Mouse (Mus musculus) neural tube, embryonic 14.5 days (tissue): ENCODE results near the gene Sdk1. TPM values are rescaled to one million over a fixed set of nuclear protein-coding genes. Genes with fewer than 3 reads are reported as not detected.

Source experiments
- ATAC-seq: fragments of 200-750 bp; cut with Nextera tagmentation; 2 replicates; pipeline ENCODE4 v1.8.0; 2017; ENCODE audit warnings: low read depth, mild to moderate bottlenecking, moderate TSS enrichment, moderate library complexity
- H3K27ac ChIP-seq: fragments of 300-500 bp; sonication (generic); 2 replicates; pipeline ENCODE4 v1.5.1; 2014; ENCODE audit warnings: low read depth, mild to moderate bottlenecking, control low read depth, low read length, moderate library complexity, mixed read lengths
- H3K27me3 ChIP-seq: fragments of 300-500 bp; sonication (generic); 2 replicates; pipeline ENCODE4 v1.6.1; 2014; ENCODE audit warnings: low read length; ENCODE audit not compliant: control insufficient read depth, insufficient read depth
- H3K36me3 ChIP-seq: fragments of 300-500 bp; sonication (generic); 2 replicates; pipeline ENCODE4 v1.6.1; 2014; ENCODE audit warnings: low read length, mixed read lengths; ENCODE audit not compliant: control insufficient read depth, insufficient read depth
- H3K4me1 ChIP-seq: fragments of 300-500 bp; sonication (generic); 2 replicates; pipeline ENCODE4 v1.6.1; 2014; ENCODE audit warnings: low read length; ENCODE audit not compliant: control insufficient read depth, insufficient read depth
- H3K4me2 ChIP-seq: fragments of 300-500 bp; sonication (generic); 2 replicates; pipeline ENCODE4 v1.6.1; 2014; ENCODE audit warnings: mild to moderate bottlenecking, low read depth, low read length, control low read depth
- H3K4me3 ChIP-seq: fragments of 300-500 bp; sonication (generic); 2 replicates; pipeline ENCODE4 v1.5.1; 2014; ENCODE audit warnings: low read depth, low read length, control low read depth, mixed read lengths
- H3K9ac ChIP-seq: fragments of 300-500 bp; sonication (generic); replicated peaks from 2 replicates; pipeline ENCODE4 v1.6.1; 2014; ENCODE audit warnings: low read depth, mild to moderate bottlenecking, control low read depth, low read length, mixed read lengths
- H3K9me3 ChIP-seq: fragments of 300-500 bp; sonication (generic); 2 replicates; pipeline ENCODE4 v1.6.1; 2016; ENCODE audit warnings: low read length; ENCODE audit not compliant: control insufficient read depth
- WGBS: fragments of 180-500 bp; shearing (Covaris S2); extraction: QIAGEN DNeasy Blood & Tissue Kit; methylation state at CpG from one replicate; pipeline ENCODE4 v1.1.7; 2014; 5-methylcytosine and 5-hydroxymethylcytosine counted together
- polyA plus RNA-seq: library from polyadenylated mRNA; unstranded; fragments of >200 nt; fragmentation: Nextera tagmentation; extraction: Ambion mirVana; gene quantifications from 2 replicates; pipeline ENCODE4 v1.2.1, GENCODE M21; 2014

Gene Sdk1
- polyA plus RNA-seq, 1 experiment from 2014 or later: 3.1 TPM

- WGBS: 50% methylated on average over 11 of the region's 11 CpGs
- 0 out of 2 replicates have a peak, but pooled peaks cover 3% of the 10 kb centered on the region for H3K9me3 ChIP-seq
- H3K27me3 ChIP-seq: no peaks in the 10 kb centered on the region
Observed at GRCm38 (mm10) chr5:142107434-142107833, 866.1 kb downstream of the Sdk1 start.

GRCm38 (mm10) chr5:142111989-142112388 lies 870.7 kb downstream of the Sdk1 start:
- WGBS: 87% methylated on average over 6 of the region's 6 CpGs
- 0 out of 2 replicates have a peak, but pooled peaks cover 3% of the 10 kb centered on the region for H3K9me3 ChIP-seq
- no peak overlapping the region for H3K4me2 ChIP-seq
- H3K9ac ChIP-seq: no peak overlapping the region
- H3K4me1 ChIP-seq: no peaks in the 10 kb centered on the region
- H3K4me3 ChIP-seq: no peak overlapping the region
- H3K27me3 ChIP-seq: no peaks in the 10 kb centered on the region
- no peak overlapping the region for H3K27ac ChIP-seq
- no peaks in the 10 kb centered on the region for H3K36me3 ChIP-seq
- no peak for ATAC-seq

More at GRCm38 (mm10) chr5:142107434-142107833, 866.1 kb downstream of the Sdk1 start:
- no peak overlapping the region for H3K4me2 ChIP-seq
- H3K4me3 ChIP-seq: no peak overlapping the region
- H3K9ac ChIP-seq: no peak overlapping the region
- ATAC-seq: no peak
- peak overlapping the region; percentile 19; the same call in 1 of the 2 replicates for H3K27ac ChIP-seq
- no peaks in the 10 kb centered on the region for H3K4me1 ChIP-seq
- H3K36me3 ChIP-seq: no peaks in the 10 kb centered on the region

- no peaks in the 10 kb centered on the region for H3K36me3 ChIP-seq
- no peak overlapping the region for H3K4me2 ChIP-seq
- H3K4me1 ChIP-seq: no peaks in the 10 kb centered on the region
- no peaks in the 10 kb centered on the region for H3K27me3 ChIP-seq
- H3K4me3 ChIP-seq: no peak overlapping the region
- no peak overlapping the region for H3K27ac ChIP-seq
- WGBS: 21% methylated on average over 18 of the region's 18 CpGs
- peak; percentile 63 for ATAC-seq
- 0 out of 2 replicates have a peak, but pooled peaks cover 3% of the 10 kb centered on the region for H3K9me3 ChIP-seq
- no peak overlapping the region for H3K9ac ChIP-seq
Observed at GRCm38 (mm10) chr5:142113210-142114175, 872.2 kb downstream of the Sdk1 start.

- WGBS: 41% methylated on average over 4 of the region's 4 CpGs
- ATAC-seq: no peak; the same call in 1 of the 2 replicates
Observed at GRCm38 (mm10) chr5:142127779-142128178, 886.5 kb downstream of the Sdk1 start.

GRCm38 (mm10) chr5:142128181-142128611 lies 886.9 kb downstream of the Sdk1 start:
- peak; percentile 54; the same call in 1 of the 2 replicates for ATAC-seq
- Histone ChIP-seq H3K9me3 (peaks cover 3% of the 10 kb centered on the region; the same call in 1 of the 2 replicates), H3K36me3 (no peaks in the 10 kb centered on the region), H3K9ac (no peak overlapping the region), H3K4me3 (no peak overlapping the region), H3K27ac (no peak overlapping the region), H3K4me1 (no peaks in the 10 kb centered on the region), H3K4me2 (no peak overlapping the region), H3K27me3 (no peaks in the 10 kb centered on the region)
- 25% methylated on average over 5 of the region's 5 CpGs for WGBS

More at GRCm38 (mm10) chr5:142127779-142128178, 886.5 kb downstream of the Sdk1 start:
- H3K36me3 ChIP-seq: no peaks in the 10 kb centered on the region
- H3K27me3 ChIP-seq: no peaks in the 10 kb centered on the region
- H3K27ac ChIP-seq: no peak overlapping the region
- H3K4me2 ChIP-seq: no peak overlapping the region
- no peaks in the 10 kb centered on the region for H3K4me1 ChIP-seq
- no peak overlapping the region for H3K9ac ChIP-seq
- peaks cover 3% of the 10 kb centered on the region; the same call in 1 of the 2 replicates for H3K9me3 ChIP-seq
- H3K4me3 ChIP-seq: no peak overlapping the region

- Histone ChIP-seq H3K4me2 (no peak overlapping the region), H3K36me3 (no peaks in the 10 kb centered on the region), H3K9me3 (no peaks in the 10 kb centered on the region), H3K27me3 (no peaks in the 10 kb centered on the region), H3K9ac (no peak overlapping the region), H3K27ac (no peak overlapping the region), H3K4me1 (peaks cover 1% of the 10 kb centered on the region; the same call in 1 of the 2 replicates), H3K4me3 (no peak overlapping the region)
- no peak for ATAC-seq
- 4% methylated on average over 2 of the region's 2 CpGs for WGBS
Observed at GRCm38 (mm10) chr5:142130004-142130403, 888.7 kb downstream of the Sdk1 start.

- Histone ChIP-seq H3K27ac (no peak overlapping the region), H3K4me3 (no peak overlapping the region), H3K9me3 (no peaks in the 10 kb centered on the region), H3K27me3 (no peaks in the 10 kb centered on the region), H3K4me1 (peaks cover 4% of the 10 kb centered on the region; the same call in 1 of the 2 replicates), H3K9ac (no peak overlapping the region), H3K36me3 (no peaks in the 10 kb centered on the region), H3K4me2 (no peak overlapping the region)
- ATAC-seq: no peak
- 72% methylated on average over 7 of the region's 7 CpGs for WGBS
Observed at GRCm38 (mm10) chr5:142139978-142140377, 898.7 kb downstream of the Sdk1 start.

- no peaks in the 10 kb centered on the region for H3K27me3 ChIP-seq
- H3K4me2 ChIP-seq: no peak overlapping the region
- H3K36me3 ChIP-seq: no peaks in the 10 kb centered on the region
- no peaks in the 10 kb centered on the region for H3K4me1 ChIP-seq
- ATAC-seq: no peak
- no peak overlapping the region for H3K4me3 ChIP-seq
- no peak overlapping the region for H3K9ac ChIP-seq
- 83% methylated on average over 8 of the region's 8 CpGs for WGBS
- H3K9me3 ChIP-seq: no peaks in the 10 kb centered on the region
- no peak overlapping the region for H3K27ac ChIP-seq
Observed at GRCm38 (mm10) chr5:142149594-142149993, 908.3 kb downstream of the Sdk1 start.

GRCm38 (mm10) chr5:142150756-142151155 lies 909.5 kb downstream of the Sdk1 start:
- Histone ChIP-seq H3K9ac (no peak overlapping the region), H3K4me2 (no peak overlapping the region), H3K4me3 (no peak overlapping the region), H3K36me3 (no peaks in the 10 kb centered on the region), H3K27ac (no peak overlapping the region), H3K9me3 (no peaks in the 10 kb centered on the region), H3K27me3 (no peaks in the 10 kb centered on the region), H3K4me1 (no peaks in the 10 kb centered on the region)
- ATAC-seq: no peak
- 97% methylated on average over 4 of the region's 4 CpGs for WGBS
